Mouse (Mus musculus) ovary, adult 18-20 months (tissue): ENCODE measurements around the gene Hfe.
"Not testable (repeated sequence)": the region's sequence is repeated elsewhere in the genome, so short reads cannot be mapped to it uniquely, and the experiment has no call there.

Source experiments
- DNase-seq: peaks from one replicate; pipeline ENCODE4 v3.0.0; 2022; ENCODE audit warnings: low spot score, mixed read lengths

Hfe gene

GRCm38 (mm10) chr13:23744421-23745380 lies 34.0 kb upstream of the Hfe start:
- no peak for DNase-seq

- DNase-seq = no peak
These were observed 33.3 kb upstream of the Hfe start for GRCm38 (mm10) chr13:23743963-23744362.

- no peak for DNase-seq
These were observed 32.6 kb upstream of the Hfe start for GRCm38 (mm10) chr13:23743215-23743614.

GRCm38 (mm10) chr13:23742007-23742406 lies 31.4 kb upstream of the Hfe start:
- no peak for DNase-seq

GRCm38 (mm10) chr13:23740910-23741309 lies 30.3 kb upstream of the Hfe start:
- no peak for DNase-seq

- DNase-seq = no peak
These were observed 29.7 kb upstream of the Hfe start for GRCm38 (mm10) chr13:23740256-23740840.

GRCm38 (mm10) chr13:23739922-23740252 lies 29.2 kb upstream of the Hfe start:
- no peak for DNase-seq

GRCm38 (mm10) chr13:23739069-23739921 lies 28.6 kb upstream of the Hfe start:
- peak; percentile 93 for DNase-seq

- peak; percentile 84 for DNase-seq
These were observed 28.0 kb upstream of the Hfe start, which contains the start of gene Hist1h1c for GRCm38 (mm10) chr13:23738677-23739068. Gene Hist1h1c, plus strand, starts transcription at chr13:23738808.

GRCm38 (mm10) chr13:23738041-23738440 lies 27.4 kb upstream of the Hfe start:
- DNase-seq = no peak

- DNase-seq = no peak
These were observed 26.4 kb upstream of the Hfe start for GRCm38 (mm10) chr13:23737091-23737490.

- no peak for DNase-seq
These were observed 21.6 kb upstream of the Hfe start for GRCm38 (mm10) chr13:23732156-23732804.

GRCm38 (mm10) chr13:23730479-23730878 lies 19.8 kb upstream of the Hfe start:
- DNase-seq = no peak

- no peak for DNase-seq
These were observed 19.1 kb upstream of the Hfe start for GRCm38 (mm10) chr13:23729706-23730105.

GRCm38 (mm10) chr13:23729192-23729525 lies 18.5 kb upstream of the Hfe start:
- no peak for DNase-seq

GRCm38 (mm10) chr13:23728472-23729191 lies 18.0 kb upstream of the Hfe start:
- DNase-seq = no peak

GRCm38 (mm10) chr13:23725213-23725612 lies 14.6 kb upstream of the Hfe start:
- DNase-seq = no peak

- no peak for DNase-seq
These were observed 13.6 kb upstream of the Hfe start for GRCm38 (mm10) chr13:23724239-23724638.

- not testable (repeated sequence) for DNase-seq
These were observed 7.1 kb upstream of the Hfe start for GRCm38 (mm10) chr13:23717593-23718245.

GRCm38 (mm10) chr13:23717176-23717575 lies 6.5 kb upstream of the Hfe start:
- no peak for DNase-seq
